Mouse (Mus musculus) liver, adult (tissue): ENCODE measurements around the gene Epb41l2.

Experiments used
- GATA4 ChIP-seq: IDR thresholded peaks from 2 replicates; pipeline ENCODE4 v1.6.1; 2014; ENCODE audit warnings: mild to moderate bottlenecking, low read length; ENCODE audit not compliant: insufficient replicate concordance

The Epb41l2 gene

GRCm38 (mm10) chr10:25340675-25341074 is 18.9 kb upstream of the Epb41l2 start:
- TF ChIP-seq GATA4, result no peak

- no peak for TF ChIP-seq GATA4
Observed at GRCm38 (mm10) chr10:25342801-25343200, 16.8 kb upstream of the Epb41l2 start.

GRCm38 (mm10) chr10:25353941-25354340 is 5.7 kb upstream of the Epb41l2 start:
- TF ChIP-seq GATA4, result no peak

GRCm38 (mm10) chr10:25354390-25354789 is 5.2 kb upstream of the Epb41l2 start:
- TF ChIP-seq GATA4, result no peak

- TF ChIP-seq GATA4, result no peak
Observed at GRCm38 (mm10) chr10:25359959-25360811, 587 bp downstream of the Epb41l2 start.

- no peak for TF ChIP-seq GATA4
Observed at GRCm38 (mm10) chr10:25362235-25362634, 2.6 kb downstream of the Epb41l2 start.

- no peak for TF ChIP-seq GATA4
Observed at GRCm38 (mm10) chr10:25365158-25365557, 5.6 kb downstream of the Epb41l2 start.

- TF ChIP-seq GATA4, result peak; percentile 96
Observed at GRCm38 (mm10) chr10:25365708-25366107, 6.1 kb downstream of the Epb41l2 start.

- TF ChIP-seq GATA4, result no peak
Observed at GRCm38 (mm10) chr10:25366691-25367090, 7.1 kb downstream of the Epb41l2 start.

- TF ChIP-seq GATA4, result no peak
Observed at GRCm38 (mm10) chr10:25368928-25369327, 9.3 kb downstream of the Epb41l2 start.

GRCm38 (mm10) chr10:25369691-25370090 is 10.1 kb downstream of the Epb41l2 start:
- TF ChIP-seq GATA4, result no peak

- no peak for TF ChIP-seq GATA4
Observed at GRCm38 (mm10) chr10:25371336-25371735, 11.7 kb downstream of the Epb41l2 start.

- TF ChIP-seq GATA4, result 0 out of 2 replicates have a peak, but pooled peaks have one; percentile 8
Observed at GRCm38 (mm10) chr10:25371915-25372371, 12.3 kb downstream of the Epb41l2 start.

GRCm38 (mm10) chr10:25372510-25373148 is 13.0 kb downstream of the Epb41l2 start:
- TF ChIP-seq GATA4, result no peak

GRCm38 (mm10) chr10:25375036-25375435 is 15.4 kb downstream of the Epb41l2 start:
- TF ChIP-seq GATA4, result no peak
